Mouse (Mus musculus) B cell, adult 67 days (primary cell): ENCODE measurements around the gene Zfp644. TPM values are rescaled to one million over a fixed set of nuclear protein-coding genes. Genes with fewer than 3 reads are reported as not detected.

Source experiments
- total RNA-seq, 2 experiments: library from RNA; stranded (reverse); gene quantifications; 4 replicates each; pipeline ENCODE4 v1.2.4; 2023

The Zfp644 gene
- 100 to 1,000 TPM; 172 to 175 TPM for total RNA-seq

GRCm38 (mm10) chr5:106696396-106697337 lies at the start of gene Zfp644:
Gene Zfp644, minus strand, starts transcription at chr5:106697287.

DNA sequence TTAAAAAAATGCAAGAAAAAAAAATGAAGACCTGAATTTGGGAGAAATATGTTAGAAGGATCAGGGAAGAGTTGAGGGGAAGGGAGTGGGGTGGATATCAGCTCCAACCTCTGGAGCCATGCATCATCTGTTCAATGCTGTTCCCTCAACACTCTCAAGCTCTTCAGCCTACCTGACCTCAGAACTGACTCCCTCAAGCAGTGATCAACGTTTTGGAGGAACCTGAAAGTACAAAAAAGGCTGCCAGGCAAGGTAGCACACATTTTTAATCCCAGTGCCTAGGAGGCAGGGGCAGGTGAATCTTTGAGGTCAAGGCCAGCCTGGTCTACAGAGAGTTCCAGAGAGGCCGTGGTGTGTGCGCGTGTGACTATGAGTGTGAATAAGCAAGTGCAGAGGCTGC lies 88.3 kb downstream of the Zfp644 start, which contains the start of gene Gm17304:
Gene Gm17304, plus strand, starts transcription at position 301 of the 400 bp plus-strand sequence.

Other genes with a start within 250 kb of the Zfp644 start
- gene Barhl2, start 239.1 kb downstream of the Zfp644 start, total RNA-seq = not detected
- not detected for gene Gm17304, start 88.2 kb downstream of the Zfp644 start, total RNA-seq
- gene Hfm1, start 229.0 kb upstream of the Zfp644 start, total RNA-seq = not detected